Mouse (Mus musculus): Measurements from ENCODE around the gene Ano2. TPM values are rescaled to one million over a fixed set of nuclear protein-coding genes. Genes with fewer than 3 reads are reported as not detected.

Gene Ano2
- total RNA-seq, 2 experiments from 2014 or later = 5.7 to 7.2 TPM

GRCm38 (mm10) chr6:126057706-126058105 is 367.5 kb downstream of the Ano2 start:
- no peak for DNase-seq

DNA sequence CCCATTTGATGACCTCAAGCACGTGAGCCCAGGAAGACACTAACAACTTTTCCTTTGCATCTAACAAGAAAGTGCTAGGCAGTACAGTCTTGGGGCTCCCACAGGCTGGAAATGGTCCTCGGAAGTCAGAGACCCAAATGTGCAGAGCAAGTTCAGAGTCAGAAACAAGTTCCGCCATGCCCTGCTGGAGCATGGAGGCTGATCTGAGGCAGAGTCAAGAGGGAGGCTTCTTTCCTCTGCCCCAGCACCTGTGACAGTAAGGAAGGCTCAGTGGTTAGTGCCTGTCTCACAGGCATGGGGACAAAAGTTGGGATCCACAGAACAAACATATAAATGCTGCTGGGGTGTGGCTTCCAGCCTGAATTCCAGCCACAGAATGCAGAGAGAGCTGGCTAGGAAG is 390.3 kb downstream of the Ano2 start:
- no peak for DNase-seq

DNA sequence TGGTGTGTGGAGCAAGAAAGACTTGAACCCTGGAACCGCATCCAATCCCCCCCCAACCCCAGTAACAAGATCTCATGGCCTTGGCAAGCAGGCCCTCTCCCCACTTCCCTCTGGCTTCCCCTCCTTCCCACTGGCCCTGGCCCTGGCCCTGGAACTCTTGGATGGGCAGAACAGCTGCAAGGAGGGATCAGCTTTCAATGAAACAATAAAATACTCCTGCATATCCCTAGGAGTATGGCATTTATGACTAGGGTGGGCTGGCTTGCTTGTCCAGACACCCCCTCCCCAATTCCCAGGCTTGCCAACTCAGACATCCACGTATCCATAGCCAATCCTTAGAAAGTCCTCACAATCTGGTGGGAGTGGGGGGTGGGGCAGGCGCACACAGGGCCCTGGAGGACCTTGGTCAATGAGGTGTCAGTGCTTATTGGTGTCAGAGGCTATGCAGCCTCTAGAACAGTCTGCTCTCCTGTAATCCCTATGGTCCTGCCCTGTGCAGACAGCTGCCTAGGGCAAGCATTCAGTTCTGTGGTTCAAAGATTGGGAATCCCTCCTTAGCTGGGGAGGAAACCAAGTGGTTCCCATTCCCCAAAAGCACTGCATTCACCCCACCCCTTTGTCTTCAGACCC is 396.2 kb downstream of the Ano2 start:
- DNase-seq = no peak

DNA sequence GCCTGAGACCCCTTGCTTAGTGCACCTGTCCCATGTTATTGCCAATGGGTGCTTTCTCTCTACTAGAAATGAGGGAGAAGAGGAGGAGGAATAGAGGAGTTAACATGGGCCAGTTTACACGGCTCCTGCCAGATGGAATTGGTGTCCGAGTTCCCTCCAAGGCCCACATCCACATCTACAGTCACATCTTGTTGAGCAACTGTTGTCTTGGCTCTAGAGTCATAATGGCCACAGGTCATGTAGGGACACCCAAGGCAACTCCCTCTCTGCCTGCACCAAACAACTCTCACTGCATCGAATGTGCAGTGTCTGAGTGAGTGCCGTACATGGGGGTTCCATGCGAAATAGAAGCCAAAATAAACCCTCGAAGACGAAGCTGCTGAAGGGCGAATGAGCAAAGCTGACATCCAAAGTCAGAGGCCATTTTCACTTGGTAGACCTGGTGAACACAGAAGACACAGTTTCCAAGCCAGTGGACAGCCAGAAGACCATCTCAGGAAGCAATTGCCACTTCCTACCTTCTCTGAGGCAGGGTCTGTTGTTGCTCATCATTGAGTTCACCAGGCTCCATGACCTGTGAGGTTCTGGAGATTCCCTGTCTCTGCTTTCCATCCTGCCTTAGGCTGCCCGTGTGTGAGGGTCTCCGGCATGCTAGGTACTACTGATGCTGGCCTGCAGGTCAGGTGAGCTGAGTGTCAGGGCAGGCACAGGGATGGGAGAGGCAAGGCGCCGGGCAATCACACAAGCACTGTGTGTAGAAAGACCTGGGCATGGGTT is 398.5 kb downstream of the Ano2 start:
- no peak for DNase-seq

Other genes starting within 250 kb of the Ano2 start
- 10 to 100 TPM; 70.6 to 71.5 TPM for gene Cd9, start 195.6 kb upstream of the Ano2 start, total RNA-seq (2021)
- gene Vwf, start 143.6 kb upstream of the Ano2 start, total RNA-seq (2021) = 10 to 100 TPM; 12.2 to 13.1 TPM

Data from layer of hippocampus, postnatal 36 days (tissue).